Comparison of ENCODE assay signal across 10 mouse cellular contexts in genomic region chr1:194950913-194951312, GRCm38 (mm10). TPM values are rescaled to one million over a fixed set of nuclear protein-coding genes. Genes with fewer than 3 reads are reported as not detected.
DNase-seq lines count a peak whose midpoint lies in the region; ATAC-seq and TF ChIP-seq lines count a peak whose summit lies in the region.
"Had no signal": no experiment of that assay in that cellular context is flagged by ENCODE, and none has a peak within 500 bp of the region (broad histone marks: within the 10 kb centered on the region; RNA-seq: fewer than 3 reads in every experiment).

No protein-coding gene starts in this region.

- no peaks in the 10 kb centered on the region for H3K27me3 ChIP-seq in heart, embryonic 12.5 days (replicated peaks)
- H3K27me3 ChIP-seq in lung, embryonic 14.5 days (ENCODE audit: insufficient read depth, low read length) = no peaks in the 10 kb centered on the region

- 48% methylated on average over 2 of the region's 2 CpGs for WGBS in heart, embryonic 12.5 days
- WGBS in lung, embryonic 14.5 days = 54% methylated on average over 2 of the region's 2 CpGs

- H3K36me3 ChIP-seq in heart, embryonic 12.5 days = peaks cover 4% of the 10 kb centered on the region; the same call in 1 of the 2 replicates
- H3K36me3 ChIP-seq in lung, embryonic 14.5 days (ENCODE audit: insufficient read depth) = no peaks in the 10 kb centered on the region

- DNase-seq in heart, adult 18-20 months = peak; percentile 32 to 55
- peak; percentile 66 for DNase-seq in lung, embryonic 14.5 days
- DNase-seq in lung, postnatal 14 days = no peak
- peak; percentile 36 for DNase-seq in Muller cell, postnatal 12 days (ENCODE audit: inconsistent ontology term)
- peak; percentile 51 for DNase-seq in brain, embryonic 14.5 days (ENCODE audit: low read depth)
- no peak for DNase-seq in left cerebral cortex, adult 9 months (ENCODE audit: low spot score in 2 of 2)
- no peak for DNase-seq in c-Kit-positive CD71-positive TER-119-positive erythroid progenitor cells, embryonic 14.5 days (ENCODE audit: low spot score)
- DNase-seq: cerebellum, adult 11-12 months; right cerebral cortex, adult 18-20 months had no signal

- H3K4me1 ChIP-seq in heart, embryonic 12.5 days (replicated peaks) = peaks cover 8% of the 10 kb centered on the region; the same call in 1 of the 2 replicates
- H3K4me1 ChIP-seq in lung, embryonic 14.5 days (ENCODE audit: insufficient read depth) = no peaks in the 10 kb centered on the region

- no peak overlapping the region for H3K9ac ChIP-seq in heart, embryonic 12.5 days
- no peak overlapping the region for H3K9ac ChIP-seq in lung, embryonic 14.5 days

- TF ChIP-seq POLR2A in brain, embryonic 14.5 days (IDR thresholded peaks at IDR 0.05; ENCODE audit: borderline replicate concordance, extremely low read depth, insufficient read depth, insufficient read length, poor library complexity, severe bottlenecking) = no peak

- peak; percentile 44 for TF ChIP-seq CTCF in lung, embryonic 14.5 days (IDR thresholded peaks at IDR 0.05; ENCODE audit: low read depth)
- no peak for TF ChIP-seq CTCF in brain, embryonic 14.5 days (IDR thresholded peaks at IDR 0.05; ENCODE audit: borderline replicate concordance, extremely low read depth, insufficient read depth, insufficient read length)

- H3K4me2 ChIP-seq in heart, embryonic 12.5 days = no peak overlapping the region
- H3K4me2 ChIP-seq in lung, embryonic 14.5 days = no peak overlapping the region

- no peak overlapping the region for H3K27ac ChIP-seq in heart, embryonic 12.5 days (ENCODE audit: poor library complexity, severe bottlenecking)
- no peak overlapping the region for H3K27ac ChIP-seq in lung, embryonic 14.5 days (ENCODE audit: low read depth)

- H3K4me3 ChIP-seq in heart, embryonic 12.5 days = no peak overlapping the region
- H3K4me3 ChIP-seq in lung, embryonic 14.5 days (ENCODE audit: low read depth, low read length) = no peak overlapping the region

- ATAC-seq in heart, embryonic 12.5 days (ENCODE audit: insufficient number of reproducible peaks, low FRiP score) = no peak
- peak; percentile 60; the same call in 1 of the 2 replicates for ATAC-seq in lung, embryonic 14.5 days (ENCODE audit: insufficient read depth)

- no peaks in the 10 kb centered on the region for H3K9me3 ChIP-seq in heart, embryonic 12.5 days (replicated peaks)
- H3K9me3 ChIP-seq in lung, embryonic 14.5 days (ENCODE audit: low read depth, low read length) = no peaks in the 10 kb centered on the region

RNA-seq across cellular contexts. Expression of gene Cd34, which starts 12.3 kb away (rescaled TPM):
- 10 to 100 TPM; 76.1 to 78.5 TPM for total RNA-seq in heart, adult 18-20 months (2021)
- polyA plus RNA-seq in heart, embryonic 12.5 days (2016; fragmentation: Nextera tagmentation; extraction: Ambion mirVana) = 86.2 and 91.5 TPM in 2 replicates
- polyA plus RNA-seq in lung, embryonic 14.5 days (2014; fragmentation: Nextera tagmentation; extraction: Ambion mirVana) = 164 and 165 TPM in 2 replicates
- 27.9 and 33.1 TPM in 2 replicates for polyA plus RNA-seq in brain, embryonic 14.5 days (2012; rRNA removed)

Comparison
In these comparisons a context has a peak if more than half of its experiments do, and no peak if none do; other contexts are left out.
1. DNase-seq: peak in heart, adult 18-20 months (2 of 2), lung, embryonic 14.5 days (single experiment), Muller cell, postnatal 12 days (single experiment) and brain, embryonic 14.5 days (single experiment); none in lung, postnatal 14 days (single experiment), left cerebral cortex, adult 9 months (0 of 2) and c-Kit-positive CD71-positive TER-119-positive erythroid progenitor cells, embryonic 14.5 days (single experiment).